Mouse (Mus musculus) gastrocnemius, postnatal 4 days (tissue): ENCODE measurements around the gene Rpl36. TPM values are rescaled to one million over a fixed set of nuclear protein-coding genes. Genes with fewer than 3 reads are reported as not detected.

Experiments used
- DNase-seq, 2 experiments: peaks; one replicate each; pipeline ENCODE4 v3.0.0; 2021 to 2022; ENCODE audit warnings: low spot score in 2 of 2, mixed read lengths in 2 of 2
- long read RNA-seq, 2 experiments: library from polyadenylated mRNA; stranded (forward); transcript quantifications; one replicate each; pipeline ENCODE4 v2.0.0; 2021
- total RNA-seq, 2 experiments: library from RNA; stranded (reverse); gene quantifications; 2 replicates each; pipeline ENCODE4 v1.2.3; 2021

Rpl36 gene
- total RNA-seq: 1,000 to 10,000 TPM; 1,009 to 1,061 TPM
- long read RNA-seq, experiment 1, transcript Rpl36-201 (4 exons, 383 nt): major isoform, 90 of 101 reads
- long read RNA-seq, experiment 1, partial matches to known transcripts: 10 of 101 reads
- long read RNA-seq, experiment 1, other reads (novel, unspliced or antisense): 1 of 101 reads
- long read RNA-seq, experiment 2, transcript Rpl36-201 (4 exons, 383 nt): major isoform, 123 of 137 reads
- long read RNA-seq, experiment 2, partial matches to known transcripts: 12 of 137 reads
- long read RNA-seq, experiment 2, other reads (novel, unspliced or antisense): 2 of 137 reads

- peak; percentile 90 to 94 for DNase-seq
Observed at GRCm38 (mm10) chr17:56613236-56613844, at the start of gene Rpl36. Rpl36 (plus strand) TSS chr17:56613416.

GRCm38 (mm10) chr17:56566293-56566692 lies 46.9 kb upstream of the Rpl36 start:
- no peak for DNase-seq

- no peak for DNase-seq
Observed at GRCm38 (mm10) chr17:56566918-56567317, 46.3 kb upstream of the Rpl36 start.

GRCm38 (mm10) chr17:56567370-56567769 lies 45.8 kb upstream of the Rpl36 start:
- no peak for DNase-seq

- DNase-seq: no peak
Observed at GRCm38 (mm10) chr17:56570287-56570686, 42.9 kb upstream of the Rpl36 start.

- no peak for DNase-seq
Observed at GRCm38 (mm10) chr17:56572154-56572553, 41.1 kb upstream of the Rpl36 start.

GRCm38 (mm10) chr17:56572939-56573338 lies 40.3 kb upstream of the Rpl36 start:
- DNase-seq: no peak

- no peak for DNase-seq
Observed at GRCm38 (mm10) chr17:56583071-56583470, 30.1 kb upstream of the Rpl36 start.

GRCm38 (mm10) chr17:56583611-56584256 lies 29.5 kb upstream of the Rpl36 start:
- peak in 1 of 2 experiments; percentile 42 for DNase-seq

- DNase-seq: peak; percentile 99
Observed at GRCm38 (mm10) chr17:56584257-56585130, 28.7 kb upstream of the Rpl36 start, which contains the start of the genes Safb2 and Safb. Safb2 (minus strand) TSS chr17:56584585. Safb (plus strand) TSS chr17:56584825.

GRCm38 (mm10) chr17:56585171-56585821 lies 27.9 kb upstream of the Rpl36 start:
- DNase-seq: peak in 1 of 2 experiments; percentile 61

- no peak for DNase-seq
Observed at GRCm38 (mm10) chr17:56587773-56588172, 25.4 kb upstream of the Rpl36 start.

GRCm38 (mm10) chr17:56588921-56589320 lies 24.3 kb upstream of the Rpl36 start:
- DNase-seq: no peak

- DNase-seq: no peak
Observed at GRCm38 (mm10) chr17:56592553-56592952, 20.7 kb upstream of the Rpl36 start.

GRCm38 (mm10) chr17:56593527-56594271 lies 19.5 kb upstream of the Rpl36 start:
- DNase-seq: peak in 1 of 2 experiments; percentile 59

- no peak for DNase-seq
Observed at GRCm38 (mm10) chr17:56603186-56604069, 9.8 kb upstream of the Rpl36 start.

- DNase-seq: no peak
Observed at GRCm38 (mm10) chr17:56604070-56604380, 9.2 kb upstream of the Rpl36 start.

- no peak for DNase-seq
Observed at GRCm38 (mm10) chr17:56604422-56604821, 8.8 kb upstream of the Rpl36 start.

GRCm38 (mm10) chr17:56605431-56605830 lies 7.8 kb upstream of the Rpl36 start:
- DNase-seq: no peak
